Mouse (Mus musculus) lung, adult 2 months (tissue): Measurements from ENCODE around the gene Lrrc47. TPM values are rescaled to one million over a fixed set of nuclear protein-coding genes. Genes with fewer than 3 reads are reported as not detected.

Source experiments
- DNase-seq: peaks from one replicate; pipeline ENCODE4 v3.0.0; 2022
- H3K4me1 ChIP-seq: fragments of 200-500 bp; 2 replicates; pipeline ENCODE4 v1.6.1; 2011; ENCODE audit warnings: low read length; ENCODE audit not compliant: control insufficient read depth, insufficient read depth
- H3K4me3 ChIP-seq: fragments of 200-500 bp; replicated peaks from 2 replicates; pipeline ENCODE3; 2011; ENCODE audit warnings: low read depth, mild to moderate bottlenecking, control low read depth, low read length; ENCODE audit errors: extremely low read depth
- CTCF ChIP-seq: fragments of 200-500 bp; IDR thresholded peaks from 2 replicates; pipeline ENCODE4 v1.5.1; 2011; ENCODE audit warnings: mild to moderate bottlenecking, low read length, control low read depth; ENCODE audit not compliant: insufficient read depth
- POLR2A ChIP-seq: fragments of 200-500 bp; IDR thresholded peaks from 2 replicates; pipeline ENCODE4 v1.6.1; 2011; ENCODE audit warnings: low read depth, mild to moderate bottlenecking, control low read depth, low read length, borderline replicate concordance; ENCODE audit errors: extremely low read depth
- WGBS: fragments of 180-500 bp; shearing (Covaris S2); methylation state at CpG from one replicate; pipeline ENCODE4 v1.1.7; 2018; 5-methylcytosine and 5-hydroxymethylcytosine counted together
- polyA plus RNA-seq: library from polyadenylated mRNA; depleted of rRNA; stranded (reverse); fragments of >200 nt; gene quantifications from 2 replicates; pipeline ENCODE4 v1.2.3, GENCODE M21; 2012; rRNA removed

Gene Lrrc47
- polyA plus RNA-seq, 1 experiment = 55.5 TPM

- Histone ChIP-seq H3K4me3 (no peak overlapping the region), H3K4me1 (no peaks in the 10 kb centered on the region)
- TF ChIP-seq POLR2A (no peak), CTCF (no peak)
- 3% methylated on average over 5 of the region's 5 CpGs for WGBS
- no peak for DNase-seq
These were observed 59.4 kb downstream of the Lrrc47 start for GRCm38 (mm10) chr4:154070896-154071295.

Other genes starting within 250 kb of the Lrrc47 start
- 25.2 and 29.3 TPM in 2 replicates for gene A430005L14Rik, start 54.5 kb upstream of the Lrrc47 start, polyA plus RNA-seq
- gene Dffb, start 36.6 kb upstream of the Lrrc47 start, polyA plus RNA-seq = 11.8 and 14.3 TPM in 2 replicates
- 19.1 and 20.8 TPM in 2 replicates for gene Cep104, start 36.5 kb upstream of the Lrrc47 start, polyA plus RNA-seq
- gene Smim1, start 14.5 kb downstream of the Lrrc47 start, polyA plus RNA-seq = 102 and 121 TPM in 2 replicates
- gene Ccdc27, start 30.9 kb downstream of the Lrrc47 start, polyA plus RNA-seq = not detected in 2 replicates
- 9.9 and 10.0 TPM in 2 replicates for gene Trp73, start 128.5 kb downstream of the Lrrc47 start, polyA plus RNA-seq
- 20.2 and 20.3 TPM in 2 replicates for gene Wrap73, start 130.6 kb downstream of the Lrrc47 start, polyA plus RNA-seq
- gene Tprgl, start 148.9 kb downstream of the Lrrc47 start, polyA plus RNA-seq = 223 and 276 TPM in 2 replicates
- 68.6 and 83.1 TPM in 2 replicates for gene Megf6, start 159.0 kb downstream of the Lrrc47 start, polyA plus RNA-seq